Mouse (Mus musculus) frontal cortex, adult 2 months (tissue): ENCODE results near the gene Mup16. TPM values are rescaled to one million over a fixed set of nuclear protein-coding genes. Genes with fewer than 3 reads are reported as not detected.
"Not testable (repeated sequence)": the region's sequence is repeated elsewhere in the genome, so short reads cannot be mapped to it uniquely, and the experiment has no call there.

Source experiments
- DNase-seq, 2 experiments: peaks; one replicate each; pipeline ENCODE4 v3.0.0; 2022; ENCODE audit warnings: low spot score in 1 of 2; ENCODE audit errors: extremely low spot score in 1 of 2
- polyA plus RNA-seq: library from polyadenylated mRNA; depleted of rRNA; stranded (reverse); fragments of >200 nt; gene quantifications from 2 replicates; pipeline ENCODE4 v1.2.3, GENCODE M21; 2012; rRNA removed

Mup16 gene
- not detected in 2 replicates for polyA plus RNA-seq

- DNase-seq: not testable (repeated sequence)
Observed at GRCm38 (mm10) chr4:61519431-61519830, at the start of gene Mup16. Mup16 (minus strand) TSS chr4:61519531.

- peak in 1 of 2 experiments; percentile 56 for DNase-seq
Observed at GRCm38 (mm10) chr4:61555887-61556286, 36.6 kb upstream of the Mup16 start.

Other genes starting within 250 kb of the Mup16 start
- gene Mup14, start 215.5 kb downstream of the Mup16 start, polyA plus RNA-seq: not detected in 2 replicates
- gene Mup15, start 79.8 kb downstream of the Mup16 start, polyA plus RNA-seq: not detected in 2 replicates
- gene Mup17, start 76.3 kb upstream of the Mup16 start, polyA plus RNA-seq: not detected in 2 replicates
- gene Mup18, start 154.6 kb upstream of the Mup16 start, polyA plus RNA-seq: not detected in 2 replicates